Mouse (Mus musculus): ENCODE data around the gene Ano2.

The Ano2 gene

GRCm38 (mm10) chr6:126053136-126053535, 362.9 kb downstream of the Ano2 start:
- DNase-seq (ENCODE audit: low read depth, low spot score) = no peak

GRCm38 (mm10) chr6:126057706-126058105, 367.5 kb downstream of the Ano2 start:
- no peak for DNase-seq (ENCODE audit: low read depth, low spot score)

- DNase-seq (ENCODE audit: low read depth, low spot score) = no peak
Observed at GRCm38 (mm10) chr6:126080531-126080930, 390.3 kb downstream of the Ano2 start.

- no peak for DNase-seq (ENCODE audit: low read depth, low spot score)
Observed at GRCm38 (mm10) chr6:126086321-126086950, 396.2 kb downstream of the Ano2 start.

GRCm38 (mm10) chr6:126088489-126089265, 398.5 kb downstream of the Ano2 start:
- no peak for DNase-seq (ENCODE audit: low read depth, low spot score)
